Mouse (Mus musculus) heart, adult 2 months (tissue): Measurements from ENCODE around the gene Brinp3. TPM values are rescaled to one million over a fixed set of nuclear protein-coding genes. Genes with fewer than 3 reads are reported as not detected.

ENCODE experiments used
- DNase-seq, 2 experiments: peaks; one replicate each; pipeline ENCODE4 v3.0.0; 2021
- H3K27ac ChIP-seq: fragments of 200-600 bp; 2 replicates; pipeline ENCODE4 v1.8.1; 2022
- H3K27me3 ChIP-seq: fragments of 200-500 bp; 2 replicates; pipeline ENCODE4 v1.6.1; 2012; ENCODE audit warnings: mild to moderate bottlenecking, low read length, inconsistent platforms, mixed read lengths; ENCODE audit not compliant: control insufficient read depth, insufficient read depth
- H3K36me3 ChIP-seq: fragments of 200-500 bp; 2 replicates; pipeline ENCODE4 v1.6.1; 2012; ENCODE audit warnings: low read length, inconsistent platforms; ENCODE audit not compliant: control insufficient read depth, insufficient read depth
- H3K4me1 ChIP-seq: fragments of 200-500 bp; 2 replicates; pipeline ENCODE4 v1.6.1; 2011; ENCODE audit warnings: low read length; ENCODE audit not compliant: control insufficient read depth, insufficient read depth
- H3K4me3 ChIP-seq: fragments of 200-600 bp; 2 replicates; pipeline ENCODE4 v1.8.1; 2022
- H3K79me2 ChIP-seq: fragments of 200-500 bp; replicated peaks from 2 replicates; pipeline ENCODE4 v1.6.1; 2012; ENCODE audit warnings: mild to moderate bottlenecking, inconsistent platforms, low read length, moderate library complexity, mixed read lengths; ENCODE audit not compliant: control insufficient read depth, insufficient read depth
- H3K9ac ChIP-seq: fragments of 200-500 bp; 2 replicates; pipeline ENCODE4 v1.6.1; 2012; ENCODE audit warnings: low read depth, mild to moderate bottlenecking, control low read depth, inconsistent platforms, low read length, mixed read lengths
- CTCF ChIP-seq: fragments of 200-600 bp; IDR thresholded peaks from 2 replicates; pipeline ENCODE4 v1.8.1; 2022; ENCODE audit warnings: antibody characterized with exemption, mild to moderate bottlenecking, moderate library complexity
- EP300 ChIP-seq: fragments of 200-500 bp; IDR thresholded peaks from 2 replicates; pipeline ENCODE4 v1.6.1; 2011; ENCODE audit warnings: low read depth, low read length, control low read depth; ENCODE audit not compliant: insufficient read depth
- POLR2A ChIP-seq: fragments of 200-500 bp; IDR thresholded peaks from 2 replicates; pipeline ENCODE4 v1.6.1; 2011; ENCODE audit warnings: mild to moderate bottlenecking, low read depth, low read length, control low read depth; ENCODE audit not compliant: insufficient read depth
- WGBS: fragments of 180-500 bp; shearing (Covaris S2); methylation state at CpG from one replicate; pipeline ENCODE4 v1.1.7; 2018; 5-methylcytosine and 5-hydroxymethylcytosine counted together
- intact Hi-C: fragments of 180-260 bp; cut with DNase I; formaldehyde crosslinking; loops from one replicate; pipeline ENCODE4 v1.15.1; 2025
- polyA plus RNA-seq: library from polyadenylated mRNA; depleted of rRNA; stranded (reverse); fragments of >200 nt; gene quantifications from 2 replicates; pipeline ENCODE4 v1.2.3, GENCODE M21; 2012
- total RNA-seq, 2 experiments: library from RNA; stranded (reverse); gene quantifications; 2 replicates each; pipeline ENCODE4 v1.2.3; 2021

The Brinp3 gene
- total and polyA plus RNA-seq, 3 experiments = not detected

GRCm38 (mm10) chr1:146807765-146808164, 313.2 kb downstream of the Brinp3 start:
- no peak overlapping the region for H3K27ac ChIP-seq
- intact Hi-C loops = no loop called here
- 67% methylated on average over 4 of the region's 4 CpGs for WGBS
- H3K36me3 ChIP-seq = no peaks in the 10 kb centered on the region
- TF ChIP-seq POLR2A (no peak), EP300 (no peak), CTCF (no peak)
- no peak for DNase-seq
- no peaks in the 10 kb centered on the region for H3K27me3 ChIP-seq
- no peaks in the 10 kb centered on the region for H3K4me1 ChIP-seq
- H3K9ac ChIP-seq = no peak overlapping the region
- no peaks in the 10 kb centered on the region for H3K79me2 ChIP-seq
- no peak overlapping the region for H3K4me3 ChIP-seq

DNA sequence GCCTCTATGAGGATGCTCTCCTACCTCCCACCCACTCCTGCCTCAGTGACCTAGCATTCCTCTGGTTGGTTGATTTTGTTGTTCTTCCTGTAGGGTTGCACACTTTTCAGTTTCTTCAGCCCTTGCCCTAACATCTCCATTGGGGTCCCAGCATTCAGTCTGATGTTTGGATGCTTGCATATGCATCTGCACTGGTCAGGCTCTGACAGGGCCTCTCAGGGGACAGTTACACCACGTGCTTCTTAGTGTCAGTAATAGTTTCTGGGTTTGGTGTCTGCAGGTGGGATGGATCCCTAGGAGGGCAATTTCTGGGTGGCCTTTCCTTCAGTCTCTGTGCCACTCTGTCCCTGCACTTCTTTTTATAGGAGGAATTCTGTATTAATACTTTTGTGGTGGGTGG, 339.3 kb downstream of the Brinp3 start:
- no peak for TF ChIP-seq POLR2A
- TF ChIP-seq CTCF = no peak
- no peak for TF ChIP-seq EP300
- intact Hi-C loops = no loop called here
- no peaks in the 10 kb centered on the region for H3K36me3 ChIP-seq
- H3K4me3 ChIP-seq = no peak overlapping the region
- H3K27ac ChIP-seq = no peak overlapping the region
- H3K27me3 ChIP-seq = no peaks in the 10 kb centered on the region
- no peaks in the 10 kb centered on the region for H3K79me2 ChIP-seq
- 19% methylated on average over 1 of the region's 1 CpGs for WGBS
- H3K9ac ChIP-seq = no peak overlapping the region
- no peak for DNase-seq
- H3K4me1 ChIP-seq = no peaks in the 10 kb centered on the region

GRCm38 (mm10) chr1:146844087-146844486, 349.5 kb downstream of the Brinp3 start:
- H3K4me3 ChIP-seq = no peak overlapping the region
- 58% methylated on average over 2 of the region's 2 CpGs for WGBS

GRCm38 (mm10) chr1:146848892-146849291, 354.3 kb downstream of the Brinp3 start:
- Histone ChIP-seq H3K27ac (no peak overlapping the region), H3K4me1 (no peaks in the 10 kb centered on the region), H3K79me2 (no peaks in the 10 kb centered on the region), H3K9ac (no peak overlapping the region), H3K36me3 (no peaks in the 10 kb centered on the region), H3K27me3 (no peaks in the 10 kb centered on the region), H3K4me3 (no peak overlapping the region)
- WGBS = 62% methylated on average over 3 of the region's 3 CpGs
- no peak for DNase-seq
- TF ChIP-seq CTCF (no peak), EP300 (no peak), POLR2A (no peak)
- intact Hi-C loops = no loop called here

More at GRCm38 (mm10) chr1:146844087-146844486, 349.5 kb downstream of the Brinp3 start:
- H3K9ac ChIP-seq = no peak overlapping the region
- no peaks in the 10 kb centered on the region for H3K27me3 ChIP-seq
- TF ChIP-seq POLR2A = no peak
- no peak for TF ChIP-seq EP300
- no peak for TF ChIP-seq CTCF
- H3K79me2 ChIP-seq = no peaks in the 10 kb centered on the region
- no peak overlapping the region for H3K27ac ChIP-seq
- intact Hi-C loops = no loop called here
- H3K36me3 ChIP-seq = no peaks in the 10 kb centered on the region
- no peak for DNase-seq
- no peaks in the 10 kb centered on the region for H3K4me1 ChIP-seq

- no peak for TF ChIP-seq POLR2A
- TF ChIP-seq CTCF = no peak
- TF ChIP-seq EP300 = no peak
- 61% methylated on average over 2 of the region's 2 CpGs for WGBS
- Histone ChIP-seq H3K36me3 (no peaks in the 10 kb centered on the region), H3K4me1 (no peaks in the 10 kb centered on the region), H3K27ac (no peak overlapping the region), H3K9ac (no peak overlapping the region), H3K4me3 (no peak overlapping the region), H3K79me2 (no peaks in the 10 kb centered on the region), H3K27me3 (no peaks in the 10 kb centered on the region)
- intact Hi-C loops = no loop called here
- no peak for DNase-seq
Measured at GRCm38 (mm10) chr1:146850147-146850546, 355.6 kb downstream of the Brinp3 start.

GRCm38 (mm10) chr1:146898636-146899035, 404.1 kb downstream of the Brinp3 start:
- intact Hi-C loops = no loop called here
- Histone ChIP-seq H3K4me3 (no peak overlapping the region), H3K9ac (no peak overlapping the region), H3K36me3 (no peaks in the 10 kb centered on the region), H3K27ac (no peak overlapping the region), H3K79me2 (no peaks in the 10 kb centered on the region), H3K27me3 (0 out of 2 replicates have a peak, but pooled peaks cover 1% of the 10 kb centered on the region), H3K4me1 (no peaks in the 10 kb centered on the region)
- no peak for TF ChIP-seq CTCF
- no peak for TF ChIP-seq POLR2A
- TF ChIP-seq EP300 = no peak
- no peak for DNase-seq

DNA sequence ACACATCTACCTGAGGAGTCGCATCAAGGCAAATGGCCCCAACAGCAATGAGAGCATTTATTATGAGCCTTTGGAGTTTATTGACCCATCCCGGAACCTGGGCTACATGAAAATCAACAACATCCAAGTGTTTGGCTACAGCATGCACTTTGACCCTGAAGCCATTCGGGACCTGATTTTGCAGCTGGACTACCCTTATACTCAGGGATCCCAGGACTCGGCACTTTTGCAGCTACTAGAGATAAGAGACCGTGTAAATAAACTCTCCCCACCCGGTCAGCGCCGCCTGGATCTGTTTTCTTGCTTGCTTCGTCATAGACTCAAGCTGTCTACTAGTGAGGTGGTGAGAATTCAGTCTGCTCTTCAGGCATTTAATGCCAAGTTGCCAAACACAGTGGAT, 407.1 kb downstream of the Brinp3 start:
- Histone ChIP-seq H3K27ac (no peak overlapping the region), H3K27me3 (0 out of 2 replicates have a peak, but pooled peaks cover 1% of the 10 kb centered on the region), H3K36me3 (no peaks in the 10 kb centered on the region), H3K4me3 (no peak overlapping the region), H3K79me2 (no peaks in the 10 kb centered on the region), H3K4me1 (no peaks in the 10 kb centered on the region), H3K9ac (no peak overlapping the region)
- TF ChIP-seq POLR2A = no peak
- no peak for TF ChIP-seq CTCF
- no peak for TF ChIP-seq EP300
- 51% methylated on average over 9 of the region's 9 CpGs for WGBS
- no peak for DNase-seq
- intact Hi-C loops = no loop called here
